Mouse (Mus musculus) retina, postnatal 1 day (tissue): Measurements from ENCODE around the gene Rubcn.

Experiments used
- DNase-seq: peaks from one replicate; pipeline ENCODE4 v3.0.0-alpha.2; 2012

Gene Rubcn

GRCm38 (mm10) chr16:32815160-32815605 lies 62.4 kb downstream of the Rubcn start:
- DNase-seq, result peak; percentile 47

GRCm38 (mm10) chr16:32814539-32814938 lies 63.0 kb downstream of the Rubcn start:
- DNase-seq, result peak; percentile 47

- no peak for DNase-seq
Measured at GRCm38 (mm10) chr16:32813771-32814170, 63.8 kb downstream of the Rubcn start.

GRCm38 (mm10) chr16:32813362-32813761 lies 64.2 kb downstream of the Rubcn start:
- no peak for DNase-seq

- peak; percentile 89 for DNase-seq
Measured at GRCm38 (mm10) chr16:32812888-32813361, 64.6 kb downstream of the Rubcn start.

GRCm38 (mm10) chr16:32810321-32810720 lies 67.2 kb downstream of the Rubcn start, which contains the start of gene Smbd1:
Gene Smbd1, minus strand, starts transcription at chr16:32810477.
- no peak for DNase-seq

- DNase-seq, result no peak
Measured at GRCm38 (mm10) chr16:32807408-32808185, 70.0 kb downstream of the Rubcn start.

- DNase-seq, result no peak
Measured at GRCm38 (mm10) chr16:32805151-32805550, 72.4 kb downstream of the Rubcn start.

- no peak for DNase-seq
Measured at GRCm38 (mm10) chr16:32803901-32804300, 73.7 kb downstream of the Rubcn start.

- peak; percentile 71 for DNase-seq
Measured at GRCm38 (mm10) chr16:32803252-32803853, 74.2 kb downstream of the Rubcn start.

- no peak for DNase-seq
Measured at GRCm38 (mm10) chr16:32797426-32797689, 80.2 kb downstream of the Rubcn start, which contains the start of gene Muc20. Gene Muc20, minus strand, starts transcription at chr16:32797435.

GRCm38 (mm10) chr16:32796676-32797425 lies 80.7 kb downstream of the Rubcn start:
- DNase-seq, result peak; percentile 46

GRCm38 (mm10) chr16:32795177-32795576 lies 82.4 kb downstream of the Rubcn start:
- no peak for DNase-seq

GRCm38 (mm10) chr16:32790056-32790455 lies 87.5 kb downstream of the Rubcn start:
- DNase-seq, result no peak

- DNase-seq, result peak; percentile 87
Measured at GRCm38 (mm10) chr16:32784840-32785239, 92.7 kb downstream of the Rubcn start.

- DNase-seq, result peak; percentile 55
Measured at GRCm38 (mm10) chr16:32783324-32784062, 94.1 kb downstream of the Rubcn start.

- peak; percentile 43 for DNase-seq
Measured at GRCm38 (mm10) chr16:32778956-32779355, 98.6 kb downstream of the Rubcn start.

- DNase-seq, result no peak
Measured at GRCm38 (mm10) chr16:32776676-32777075, 100.9 kb downstream of the Rubcn start.
